Mouse (Mus musculus) kidney, adult 2 months (tissue): ENCODE measurements around the gene Pram1.

Experiments used
- CTCF ChIP-seq: fragments of 200-500 bp; conservative IDR thresholded peaks from 2 replicates; pipeline ENCODE4 v1.5.1; 2011; ENCODE audit warnings: low read depth, mild to moderate bottlenecking, control low read depth, low read length, moderate library complexity, mixed read lengths; ENCODE audit not compliant: insufficient read depth, insufficient read length
- POLR2A ChIP-seq: fragments of 200-500 bp; IDR thresholded peaks from one replicate; pipeline ENCODE4 v1.6.1; 2011; ENCODE audit warnings: low read depth, low read length, control low read depth

GRCm38 (mm10) chr17:33645073-33645472, 7.2 kb downstream of the Pram1 start:
- TF ChIP-seq POLR2A: no peak
- no peak for TF ChIP-seq CTCF
